Mouse (Mus musculus) heart, adult 2 months (tissue): ENCODE results near the gene Foxc2.

ENCODE experiments used
- CTCF ChIP-seq: fragments of 200-600 bp; IDR thresholded peaks from 2 replicates; pipeline ENCODE4 v1.8.1; 2022; ENCODE audit warnings: antibody characterized with exemption, mild to moderate bottlenecking, moderate library complexity
- POLR2A ChIP-seq: fragments of 200-500 bp; IDR thresholded peaks from 2 replicates; pipeline ENCODE4 v1.6.1; 2011; ENCODE audit warnings: mild to moderate bottlenecking, low read depth, low read length, control low read depth; ENCODE audit not compliant: insufficient read depth

DNA sequence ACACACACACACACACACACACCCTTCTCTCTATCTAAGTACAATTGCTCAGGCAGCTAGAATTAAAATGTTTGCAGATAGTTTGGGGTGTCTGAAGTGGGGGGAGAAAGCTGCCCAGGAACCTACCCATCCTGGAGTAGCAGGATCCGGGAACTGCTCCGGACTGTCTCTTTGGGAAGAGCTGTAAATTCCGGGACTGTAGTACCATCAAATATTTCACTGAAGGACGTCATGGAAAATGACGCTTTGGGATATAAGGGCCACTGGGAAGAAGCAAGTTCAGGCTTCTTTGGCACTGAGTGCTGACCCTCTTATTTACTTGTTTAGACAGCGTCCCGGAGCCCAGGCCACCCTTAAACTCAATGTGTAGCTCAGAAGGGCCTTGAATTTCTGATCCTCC lies 36.8 kb upstream of the Foxc2 start:
- no peak for TF ChIP-seq CTCF
- no peak for TF ChIP-seq POLR2A
